Mouse (Mus musculus): Measurements from ENCODE around the gene Pdlim3.

GRCm38 (mm10) chr8:45880457-45880856 is 4.8 kb upstream of the Pdlim3 start:
- TF ChIP-seq CTCF (IDR thresholded peaks at IDR 0.05; ENCODE audit: low read depth, low read length) (no peak), GATA1 (IDR thresholded peaks at IDR 0.05; ENCODE audit: borderline replicate concordance, low read length) (no peak), GATA2 (IDR thresholded peaks at IDR 0.05; ENCODE audit: borderline replicate concordance, low read depth, low read length) (no peak), POLR2AphosphoS5 (IDR thresholded peaks at IDR 0.05; ENCODE audit: insufficient replicate concordance, low read depth, low read length) (no peak), TAL1 (conservative IDR thresholded peaks at IDR 0.05; ENCODE audit: low read depth, low read length) (no peak)

All from G1E (cell line).